Mouse (Mus musculus): ENCODE data around the gene Atxn7.

- TF ChIP-seq POLR2A (IDR thresholded peaks at IDR 0.05; ENCODE audit: low read depth, low read length) (no peak), CTCF (conservative IDR thresholded peaks at IDR 0.05; ENCODE audit: insufficient read depth, insufficient read length, low read depth, low read length) (no peak)
Measured at GRCm38 (mm10) chr14:13915207-13915606, 46.0 kb upstream of the Atxn7 start.
